Mouse (Mus musculus): Measurements from ENCODE around the gene Cwc22. TPM values are rescaled to one million over a fixed set of nuclear protein-coding genes. Genes with fewer than 3 reads are reported as not detected.

Gene Cwc22
- total RNA-seq, 4 experiments from 2014 or later = 13.2 to 18.3 (median 15.0) TPM

DNA sequence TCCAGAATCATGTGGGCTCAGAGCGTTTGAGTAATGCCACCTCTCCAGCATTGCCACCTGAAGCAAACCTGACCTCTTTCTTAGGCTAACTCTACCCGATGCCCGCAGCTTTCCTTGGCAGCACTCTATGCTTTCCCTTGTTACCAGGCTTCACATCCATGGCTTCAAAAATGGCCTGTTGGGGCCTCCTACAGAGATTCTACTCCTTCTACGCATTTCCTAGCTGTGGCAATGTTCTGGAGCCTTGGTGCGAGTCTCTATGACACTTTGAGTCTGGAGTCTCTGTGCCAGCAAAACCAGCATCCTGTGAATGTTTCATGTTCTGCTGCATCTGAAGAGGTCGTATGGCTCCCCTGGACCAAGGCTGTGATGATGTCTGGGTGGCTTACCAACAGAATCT, 69.8 kb downstream of the Cwc22 start:
- DNase-seq (ENCODE audit: low spot score) = no peak

DNA sequence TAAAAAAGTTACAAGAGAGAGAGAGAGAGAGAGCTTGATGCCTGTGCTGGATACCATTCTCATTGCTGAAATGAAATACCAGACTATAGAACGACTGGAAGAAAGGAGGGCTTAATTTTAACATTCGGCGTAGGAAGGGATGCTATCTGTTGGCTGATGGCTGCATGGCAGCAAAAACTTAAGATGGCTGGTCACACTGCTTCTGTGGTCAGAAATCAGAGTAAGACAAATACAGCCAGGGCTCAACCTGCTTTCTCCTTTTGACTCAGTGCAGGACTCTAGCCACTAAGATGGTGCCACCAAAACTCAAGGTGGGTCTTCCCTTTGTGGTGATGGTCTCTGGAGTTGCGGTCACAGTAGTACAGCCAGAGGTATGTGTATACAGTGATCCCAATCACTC, 70.7 kb downstream of the Cwc22 start:
- DNase-seq (ENCODE audit: low spot score) = no peak

DNA sequence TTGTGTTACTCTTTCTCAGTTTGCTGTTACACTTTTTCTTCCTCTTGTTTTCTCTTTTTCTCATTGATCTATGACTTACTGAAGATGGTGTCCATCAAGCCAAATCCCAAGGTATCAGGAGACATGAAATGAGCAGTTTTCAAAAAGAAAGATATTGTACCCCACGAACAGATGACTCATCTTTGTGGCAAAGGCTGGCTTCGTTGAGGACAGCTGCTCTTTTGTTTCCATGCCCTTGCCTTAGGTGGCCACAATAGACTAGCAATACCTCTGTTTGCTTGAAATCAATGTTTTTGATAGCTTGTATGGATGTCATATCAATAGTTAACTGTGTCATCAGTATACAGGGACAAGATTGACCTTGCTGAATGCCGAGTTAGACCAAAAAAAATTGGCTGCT, 71.5 kb downstream of the Cwc22 start:
- no peak for DNase-seq (ENCODE audit: low spot score)

DNA sequence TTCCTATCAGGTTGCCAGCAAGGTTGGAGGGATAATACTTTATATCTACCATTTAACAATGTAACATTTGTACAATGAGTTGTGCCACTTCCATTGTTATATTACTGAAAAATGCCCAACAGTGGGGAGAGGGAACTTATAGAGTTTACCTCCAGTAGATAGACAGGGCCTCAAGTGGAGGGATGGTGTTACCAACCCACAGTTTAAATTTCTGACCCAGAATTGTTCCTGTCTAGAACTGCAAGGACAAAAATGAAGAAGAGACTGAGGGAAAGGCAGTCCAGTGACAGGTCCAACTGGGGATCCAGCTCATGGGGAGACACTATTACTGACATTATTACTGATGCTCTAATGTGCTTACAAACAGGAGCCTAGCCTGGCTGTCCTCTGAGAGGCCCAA, 72.4 kb downstream of the Cwc22 start:
- DNase-seq (ENCODE audit: low spot score) = no peak

DNA sequence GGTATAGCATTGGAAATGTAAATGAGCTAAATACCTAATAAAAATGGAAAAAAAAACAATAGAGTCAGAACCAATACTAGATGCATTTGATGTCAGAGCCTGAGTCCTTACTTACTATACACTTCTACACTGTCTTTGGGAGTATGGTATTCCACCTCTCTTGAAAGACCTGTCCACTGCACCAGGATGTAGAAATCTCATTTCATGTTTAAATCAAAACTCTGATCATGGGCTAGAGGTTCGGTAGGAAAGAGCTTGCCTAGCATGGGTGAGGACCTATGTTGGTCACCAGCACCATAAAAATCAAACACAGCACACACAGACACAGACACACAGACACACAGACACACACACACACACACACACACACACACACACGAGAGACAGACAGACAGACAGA, 73.5 kb downstream of the Cwc22 start:
- no peak for DNase-seq (ENCODE audit: low spot score)

DNA sequence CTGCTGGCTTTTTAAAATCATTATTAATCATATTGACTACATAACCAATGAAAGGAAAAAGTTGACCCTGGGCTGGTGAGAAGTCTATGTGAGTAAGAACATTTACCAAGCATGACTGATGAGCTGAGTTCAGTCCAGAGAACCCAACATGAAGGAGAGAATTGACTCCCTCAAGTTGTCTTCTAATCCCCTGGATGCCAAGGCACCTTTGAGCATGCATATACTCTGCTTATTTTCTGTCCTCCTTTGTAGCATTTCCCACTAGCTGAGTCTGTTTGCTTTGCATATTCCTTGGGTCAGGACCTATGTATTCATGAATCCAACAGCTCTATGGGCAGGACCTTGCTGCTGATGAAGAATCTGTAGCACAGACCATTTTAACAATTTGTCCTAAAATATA, 75.0 kb downstream of the Cwc22 start:
- DNase-seq (ENCODE audit: low spot score) = no peak

DNA sequence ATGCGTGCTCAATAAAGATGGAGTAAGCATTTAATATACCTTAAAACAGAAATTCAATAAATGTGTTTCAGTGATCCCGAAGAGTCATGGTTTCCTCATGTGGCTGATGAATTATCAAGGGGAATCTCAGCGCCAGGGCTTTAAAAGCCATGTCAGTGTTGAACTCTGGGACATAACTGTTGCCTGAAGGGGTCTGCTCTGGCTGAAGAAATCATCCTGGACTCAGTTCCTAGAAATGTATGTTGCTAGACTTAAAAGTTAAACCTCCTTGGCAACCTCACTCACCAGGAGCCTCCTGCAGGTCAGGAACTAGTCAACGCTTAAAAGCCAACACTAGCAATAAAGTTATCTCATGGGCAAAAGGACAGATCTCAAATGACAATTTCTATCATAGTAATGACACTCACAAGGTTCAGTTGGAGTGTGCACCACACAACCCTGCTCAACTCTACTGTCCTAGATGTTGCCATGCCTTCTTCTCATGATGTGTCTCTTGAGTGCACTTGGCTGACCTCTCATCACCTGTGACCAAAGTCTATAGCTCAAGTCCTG, 76.4 kb downstream of the Cwc22 start:
- DNase-seq (ENCODE audit: low spot score) = no peak

DNA sequence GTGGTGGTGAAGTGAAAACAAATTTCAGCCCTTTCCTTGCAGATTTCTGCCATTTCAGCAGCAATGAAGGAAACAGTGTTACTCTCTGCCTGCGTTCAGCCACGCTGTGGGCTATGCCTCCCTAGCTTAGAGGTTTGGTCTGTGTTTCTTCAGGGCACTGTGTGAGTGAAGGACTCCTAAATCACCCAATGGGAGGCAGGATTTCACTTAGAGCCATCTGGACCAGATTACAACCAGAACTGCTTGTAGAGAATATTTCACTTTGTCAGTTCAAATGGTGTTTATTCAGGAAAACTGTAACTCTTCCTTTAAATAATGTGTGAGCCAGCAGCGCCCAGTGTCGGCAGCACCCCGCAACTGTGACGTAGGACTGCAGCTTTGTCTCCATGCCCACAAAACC, 82.2 kb downstream of the Cwc22 start:
- DNase-seq (ENCODE audit: low spot score) = no peak

DNA sequence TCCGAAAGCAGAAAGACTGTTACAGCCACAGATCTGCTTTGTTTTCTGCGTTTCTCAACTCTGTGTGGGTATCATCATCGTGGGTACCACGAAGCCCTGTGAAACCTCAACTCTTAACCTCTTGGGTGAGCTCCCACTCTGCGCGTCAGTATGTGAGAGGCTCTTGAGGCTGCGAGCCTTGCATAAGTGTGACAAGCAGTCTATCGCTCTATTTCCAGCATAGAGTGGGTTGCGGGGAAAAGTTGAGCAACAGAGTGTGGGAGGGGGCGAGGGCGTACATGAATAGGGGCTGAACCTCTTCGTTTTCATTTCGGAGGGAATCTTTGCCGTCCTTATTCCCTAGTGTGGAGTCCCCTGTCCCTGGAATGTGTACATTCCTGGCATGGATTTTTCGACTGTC, 82.7 kb downstream of the Cwc22 start:
- no peak for DNase-seq (ENCODE audit: low spot score)

DNA sequence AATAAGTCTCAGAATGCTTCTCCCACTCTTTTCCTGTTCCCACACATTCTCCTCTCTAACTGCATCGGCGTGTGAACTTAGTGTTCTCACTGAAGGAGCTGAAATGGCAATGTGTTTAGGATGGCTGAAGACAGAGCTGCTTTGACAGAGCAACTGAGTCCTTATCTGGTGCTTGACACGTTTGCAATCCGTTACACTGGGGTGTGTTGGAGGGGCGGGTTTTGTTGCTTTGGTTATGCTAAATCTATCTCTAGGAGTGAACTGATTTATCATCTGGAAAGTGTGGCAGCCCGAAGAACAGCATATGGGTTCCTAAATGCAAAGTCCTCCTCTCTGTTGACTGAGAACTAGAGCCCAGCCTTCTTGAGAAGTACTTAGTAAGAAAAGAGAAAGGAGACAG, 104.7 kb downstream of the Cwc22 start:
- no peak for DNase-seq (ENCODE audit: low spot score)

DNA sequence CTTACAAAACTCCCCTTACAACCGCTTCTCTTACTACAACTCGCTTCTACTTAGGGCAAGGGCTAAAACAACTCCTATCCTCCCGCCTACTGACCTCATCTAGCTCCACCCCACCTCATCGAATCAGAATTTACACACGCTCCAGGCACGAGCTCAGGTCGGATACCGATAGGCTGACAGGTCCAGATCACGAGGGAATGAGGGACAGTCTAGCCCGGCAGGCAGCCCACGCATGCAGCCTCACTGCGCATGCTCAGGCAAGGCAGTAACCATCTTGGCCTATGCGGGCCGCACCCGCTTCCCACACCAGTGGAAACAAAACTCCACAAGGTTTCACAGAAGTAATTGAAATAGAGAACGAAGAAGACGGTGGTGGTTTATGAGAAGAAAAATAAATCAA, 106.6 kb downstream of the Cwc22 start:
- no peak for DNase-seq (ENCODE audit: low spot score)

DNA sequence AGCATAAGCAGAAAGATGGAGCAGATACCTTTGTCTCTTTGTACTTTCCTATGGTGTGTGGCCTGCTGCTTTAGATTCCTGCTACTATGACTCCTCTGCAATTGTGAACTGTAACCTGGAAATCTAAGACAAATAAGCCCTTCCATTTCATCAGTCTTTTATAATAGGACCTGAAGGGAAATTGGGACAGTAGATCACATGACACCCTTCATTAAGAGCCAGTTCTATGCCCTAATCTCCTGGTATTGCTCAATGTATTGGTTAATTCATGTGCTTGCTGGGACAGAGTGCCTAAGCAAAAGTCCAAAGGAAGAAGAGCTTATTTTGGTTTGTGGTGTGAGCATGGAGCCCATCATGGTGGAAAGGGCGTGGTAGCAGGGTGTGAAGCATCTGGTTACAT, 107.5 kb downstream of the Cwc22 start:
- no peak for DNase-seq (ENCODE audit: low spot score)

DNA sequence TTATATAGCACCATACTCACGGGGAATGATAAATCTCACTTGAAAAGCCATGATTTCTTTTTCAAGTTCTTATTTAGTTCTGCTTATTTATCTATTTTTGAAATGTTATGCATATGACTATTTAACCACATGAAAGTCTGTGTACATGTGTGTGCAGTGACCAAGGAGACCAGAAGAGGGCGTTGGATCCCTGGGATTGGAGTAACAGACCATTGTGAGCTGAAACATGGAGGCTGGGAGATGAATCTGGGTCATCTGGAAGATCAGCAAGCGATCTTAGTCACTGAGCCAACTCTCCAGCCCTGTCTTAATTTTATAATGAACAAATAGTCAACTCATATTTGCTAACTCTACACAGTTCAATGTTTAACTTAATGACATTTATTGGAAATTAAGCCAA, 110.4 kb downstream of the Cwc22 start:
- no peak for DNase-seq (ENCODE audit: low spot score)

Other genes with a start within 250 kb of the Cwc22 start
- gene Zfp385b, start 126.7 kb downstream of the Cwc22 start, total RNA-seq (2022) = 10 to 100 TPM in 3 of 4 experiments, 1 to 10 TPM in 1; 8.2 to 13.8 (median 12.1) TPM

Data from heart, adult 8-10 months (tissue).